Mouse (Mus musculus) hindbrain, embryonic 13.5 days (tissue): ENCODE data around the gene Nckap1l. TPM values are rescaled to one million over a fixed set of nuclear protein-coding genes. Genes with fewer than 3 reads are reported as not detected.
"Not testable (repeated sequence)": the region's sequence is repeated elsewhere in the genome, so short reads cannot be mapped to it uniquely, and the experiment has no call there.

ENCODE experiments used
- ATAC-seq: fragments of 200-750 bp; cut with Nextera tagmentation; 2 replicates; pipeline ENCODE4 v1.8.0; 2017; ENCODE audit warnings: moderate TSS enrichment; ENCODE audit not compliant: low FRiP score
- H3K27ac ChIP-seq: fragments of 300-500 bp; sonication (generic); 2 replicates; pipeline ENCODE4 v1.5.1; 2015; ENCODE audit warnings: inconsistent platforms, mild to moderate bottlenecking, moderate library complexity
- H3K27me3 ChIP-seq: fragments of 300-500 bp; sonication (generic); 2 replicates; pipeline ENCODE4 v1.6.1; 2015; ENCODE audit warnings: mild to moderate bottlenecking, inconsistent platforms
- H3K36me3 ChIP-seq: fragments of 300-500 bp; sonication (generic); 2 replicates; pipeline ENCODE4 v1.6.1; 2015; ENCODE audit warnings: mild to moderate bottlenecking, inconsistent platforms
- H3K4me1 ChIP-seq: fragments of 300-500 bp; sonication (generic); replicated peaks from 2 replicates; pipeline ENCODE4 v1.6.1; 2015; ENCODE audit warnings: inconsistent platforms
- H3K4me2 ChIP-seq: fragments of 300-500 bp; sonication (generic); 2 replicates; pipeline ENCODE4 v1.6.1; 2015; ENCODE audit warnings: inconsistent platforms, mild to moderate bottlenecking, moderate library complexity
- H3K4me3 ChIP-seq: fragments of 300-500 bp; sonication (generic); 2 replicates; pipeline ENCODE4 v1.5.1; 2015; ENCODE audit warnings: mild to moderate bottlenecking, inconsistent platforms
- H3K9ac ChIP-seq: fragments of 300-500 bp; sonication (generic); 2 replicates; pipeline ENCODE4 v1.6.1; 2015; ENCODE audit warnings: mild to moderate bottlenecking, inconsistent platforms
- H3K9me3 ChIP-seq: fragments of 300-500 bp; sonication (generic); 2 replicates; pipeline ENCODE4 v1.6.1; 2016; ENCODE audit warnings: inconsistent platforms
- WGBS: fragments of 180-500 bp; shearing (Covaris S2); methylation state at CpG from one replicate; pipeline ENCODE4 v1.1.7; 2015; 5-methylcytosine and 5-hydroxymethylcytosine counted together
- polyA plus RNA-seq: library from polyadenylated mRNA; unstranded; fragments of >200 nt; fragmentation: Nextera tagmentation; extraction: Ambion mirVana; gene quantifications from 2 replicates; pipeline ENCODE4 v1.2.1, GENCODE M21; 2015

Gene Nckap1l
- polyA plus RNA-seq = 1.7 and 2.3 TPM in 2 replicates

- no peaks in the 10 kb centered on the region for H3K36me3 ChIP-seq
- H3K9ac ChIP-seq = no peak within 1 kb of the TSS
- no peak within 1 kb of the TSS for H3K27ac ChIP-seq
- no peaks in the 10 kb centered on the region for H3K9me3 ChIP-seq
- WGBS = 94% methylated on average over 13 of the region's 13 CpGs
- no peaks in the 10 kb centered on the region for H3K4me1 ChIP-seq
- no peak within 1 kb of the TSS for H3K4me2 ChIP-seq
- H3K27me3 ChIP-seq = no peaks in the 10 kb centered on the region
- no peak within 1 kb of the TSS for H3K4me3 ChIP-seq
- no peak for ATAC-seq
Measured at GRCm38 (mm10) chr15:103453551-103454218, at the start of gene Nckap1l. Gene Nckap1l (plus strand): TSS chr15:103453794.

GRCm38 (mm10) chr15:103405586-103405985 lies 48.0 kb upstream of the Nckap1l start:
- H3K9ac ChIP-seq, H3K4me1 ChIP-seq, H3K4me3 ChIP-seq, H3K36me3 ChIP-seq, H3K27me3 ChIP-seq, H3K9me3 ChIP-seq, H3K27ac ChIP-seq, H3K4me2 ChIP-seq, ATAC-seq: not testable (repeated sequence)
- 88% methylated on average over 3 of the region's 3 CpGs for WGBS

- H3K27me3 ChIP-seq = no peaks in the 10 kb centered on the region
- no peaks in the 10 kb centered on the region for H3K36me3 ChIP-seq
- no peaks in the 10 kb centered on the region for H3K4me1 ChIP-seq
- WGBS = 47% methylated on average over 2 of the region's 2 CpGs
- H3K27ac ChIP-seq = no peak overlapping the region
- no peak for ATAC-seq
- no peak overlapping the region for H3K4me2 ChIP-seq
- no peaks in the 10 kb centered on the region for H3K9me3 ChIP-seq
- no peak overlapping the region for H3K9ac ChIP-seq
- H3K4me3 ChIP-seq = no peak overlapping the region
Measured at GRCm38 (mm10) chr15:103427017-103427416, 26.6 kb upstream of the Nckap1l start.

GRCm38 (mm10) chr15:103430241-103430640 lies 23.4 kb upstream of the Nckap1l start, which contains the start of gene Gtsf1:
Gene Gtsf1 (minus strand): TSS chr15:103430470.
- Histone ChIP-seq H3K27me3 (no peaks in the 10 kb centered on the region), H3K27ac (no peak within 1 kb of the TSS), H3K9ac (no peak within 1 kb of the TSS), H3K4me1 (no peaks in the 10 kb centered on the region), H3K36me3 (no peaks in the 10 kb centered on the region), H3K9me3 (no peaks in the 10 kb centered on the region), H3K4me3 (no peak within 1 kb of the TSS), H3K4me2 (no peak within 1 kb of the TSS)
- ATAC-seq = no peak
- 93% methylated on average over 16 of the region's 16 CpGs for whole genome bisulfite sequencing

GRCm38 (mm10) chr15:103445966-103446365 lies 7.6 kb upstream of the Nckap1l start:
- not testable (repeated sequence) for H3K4me2 ChIP-seq, H3K9me3 ChIP-seq, H3K27me3 ChIP-seq, ATAC-seq, H3K4me1 ChIP-seq, H3K27ac ChIP-seq, H3K36me3 ChIP-seq, H3K9ac ChIP-seq, H3K4me3 ChIP-seq
- WGBS = 81% methylated on average over 4 of the region's 4 CpGs

GRCm38 (mm10) chr15:103448369-103448768 lies 5.2 kb upstream of the Nckap1l start, which contains the start of gene Gtsf2:
Gene Gtsf2 (minus strand): TSS chr15:103448469.
- Histone ChIP-seq H3K4me2 (no peak within 1 kb of the TSS), H3K4me1 (no peaks in the 10 kb centered on the region), H3K9ac (no peak within 1 kb of the TSS), H3K27ac (no peak within 1 kb of the TSS), H3K27me3 (no peaks in the 10 kb centered on the region), H3K36me3 (no peaks in the 10 kb centered on the region), H3K9me3 (no peaks in the 10 kb centered on the region), H3K4me3 (no peak within 1 kb of the TSS)
- 28% methylated on average over 3 of the region's 3 CpGs for WGBS
- ATAC-seq = no peak

GRCm38 (mm10) chr15:103454449-103454848 lies 855 bp downstream of the Nckap1l start:
- no peaks in the 10 kb centered on the region for H3K9me3 ChIP-seq
- H3K9ac ChIP-seq = no peak overlapping the region
- ATAC-seq = no peak
- H3K36me3 ChIP-seq = no peaks in the 10 kb centered on the region
- no peak overlapping the region for H3K4me3 ChIP-seq
- WGBS = 90% methylated on average over 6 of the region's 6 CpGs
- no peaks in the 10 kb centered on the region for H3K27me3 ChIP-seq
- H3K27ac ChIP-seq = no peak overlapping the region
- no peak overlapping the region for H3K4me2 ChIP-seq
- no peaks in the 10 kb centered on the region for H3K4me1 ChIP-seq

- Histone ChIP-seq H3K4me3 (no peak overlapping the region), H3K9ac (no peak overlapping the region), H3K27me3 (no peaks in the 10 kb centered on the region), H3K36me3 (no peaks in the 10 kb centered on the region), H3K4me2 (no peak overlapping the region), H3K4me1 (no peaks in the 10 kb centered on the region), H3K9me3 (no peaks in the 10 kb centered on the region), H3K27ac (no peak overlapping the region)
- WGBS = 78% methylated on average over 7 of the region's 7 CpGs
- ATAC-seq = no peak
Measured at GRCm38 (mm10) chr15:103462539-103463261, 9.1 kb downstream of the Nckap1l start.

GRCm38 (mm10) chr15:103471488-103472194 lies 18.0 kb downstream of the Nckap1l start:
- H3K4me2 ChIP-seq = no peak overlapping the region
- H3K4me3 ChIP-seq = no peak overlapping the region
- H3K4me1 ChIP-seq = no peaks in the 10 kb centered on the region
- H3K9me3 ChIP-seq = no peaks in the 10 kb centered on the region
- H3K9ac ChIP-seq = no peak overlapping the region
- 87% methylated on average over 7 of the region's 7 CpGs for WGBS
- H3K36me3 ChIP-seq = no peaks in the 10 kb centered on the region
- no peak overlapping the region for H3K27ac ChIP-seq
- no peak for ATAC-seq
- no peaks in the 10 kb centered on the region for H3K27me3 ChIP-seq

- Histone ChIP-seq H3K4me2 (no peak overlapping the region), H3K27me3 (no peaks in the 10 kb centered on the region), H3K27ac (no peak overlapping the region), H3K4me1 (no peaks in the 10 kb centered on the region), H3K9ac (no peak overlapping the region), H3K4me3 (no peak overlapping the region), H3K36me3 (no peaks in the 10 kb centered on the region), H3K9me3 (no peaks in the 10 kb centered on the region)
- 73% methylated on average over 3 of the region's 3 CpGs for WGBS
- no peak for ATAC-seq
Measured at GRCm38 (mm10) chr15:103472265-103472664, 18.7 kb downstream of the Nckap1l start.

GRCm38 (mm10) chr15:103473182-103473581 lies 19.6 kb downstream of the Nckap1l start:
- Histone ChIP-seq H3K9ac (no peak overlapping the region), H3K4me1 (no peaks in the 10 kb centered on the region), H3K36me3 (no peaks in the 10 kb centered on the region), H3K27ac (no peak overlapping the region), H3K9me3 (no peaks in the 10 kb centered on the region), H3K4me2 (no peak overlapping the region), H3K27me3 (no peaks in the 10 kb centered on the region), H3K4me3 (no peak overlapping the region)
- no peak for ATAC-seq
- 85% methylated on average over 7 of the region's 7 CpGs for WGBS

GRCm38 (mm10) chr15:103473769-103474168 lies 20.2 kb downstream of the Nckap1l start:
- no peak for ATAC-seq
- H3K27me3 ChIP-seq = no peaks in the 10 kb centered on the region
- no peak overlapping the region for H3K4me3 ChIP-seq
- H3K9ac ChIP-seq = no peak overlapping the region
- H3K36me3 ChIP-seq = no peaks in the 10 kb centered on the region
- no peak overlapping the region for H3K4me2 ChIP-seq
- no peaks in the 10 kb centered on the region for H3K4me1 ChIP-seq
- WGBS = 94% methylated on average over 5 of the region's 5 CpGs
- no peak overlapping the region for H3K27ac ChIP-seq
- H3K9me3 ChIP-seq = no peaks in the 10 kb centered on the region
